Mouse (Mus musculus): ENCODE results near the gene Moap1. TPM values are rescaled to one million over a fixed set of nuclear protein-coding genes. Genes with fewer than 3 reads are reported as not detected.

The Moap1 gene
- polyA plus RNA-seq (2012; rRNA removed; ENCODE audit: low replicate concordance) = 0.66 TPM in 1 of 2 replicates, not detected in the other

GRCm38 (mm10) chr12:102743589-102744574 is at the start of gene Moap1, which contains the start of gene Tmem251:
Gene Moap1 (minus strand): TSS chr12:102743661.
Gene Tmem251 (plus strand): TSS chr12:102743762.

GRCm38 (mm10) chr12:102758403-102758756 is 14.9 kb upstream of the Moap1 start, which contains the start of gene Gm20604:
Gene Gm20604 (minus strand): TSS chr12:102758672.

DNA sequence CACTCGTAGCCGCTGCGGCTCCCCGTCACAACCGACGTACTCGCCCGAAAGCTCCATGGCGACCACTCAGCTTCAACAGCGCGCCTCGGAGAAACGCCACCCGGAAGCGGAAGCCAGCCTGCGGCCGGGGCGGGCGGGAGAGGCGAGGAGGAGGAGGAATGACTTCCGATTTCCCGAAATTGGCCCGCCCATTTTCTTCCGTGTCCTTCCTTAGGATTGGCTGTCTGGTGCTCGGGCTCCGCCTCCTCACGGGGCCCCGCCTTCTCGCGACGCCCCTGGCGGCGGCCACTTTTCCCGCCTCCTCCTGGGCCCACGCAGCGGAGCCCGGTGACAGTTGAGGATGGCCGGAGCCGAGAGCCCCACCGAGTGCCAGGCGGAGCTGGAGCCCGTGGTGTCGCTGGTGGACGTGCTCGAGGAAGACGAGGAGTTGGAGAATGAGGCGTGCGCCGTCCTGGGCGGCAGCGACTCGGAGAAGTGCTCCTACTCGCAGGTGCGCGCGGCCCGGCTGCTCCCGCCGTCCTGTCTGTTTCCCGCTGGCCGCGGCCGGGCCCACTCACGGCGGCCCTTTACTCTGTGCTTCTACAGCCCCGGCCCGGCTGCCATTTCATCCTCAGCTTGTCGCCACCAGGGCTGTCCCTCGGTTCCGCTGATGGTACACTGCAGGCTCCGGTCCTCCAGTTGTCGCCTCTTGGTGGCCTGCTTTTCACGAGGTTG is 14.4 kb upstream of the Moap1 start, which contains the start of the genes Gm28051, Gon7 and Ubr7:
Gene Gm28051, minus strand, starts transcription at position 77 of the 714 bp plus-strand sequence.
Gene Gon7, minus strand, starts transcription at position 115 of the 714 bp plus-strand sequence.
Gene Ubr7, plus strand, starts transcription at position 279 of the 714 bp plus-strand sequence.

DNA sequence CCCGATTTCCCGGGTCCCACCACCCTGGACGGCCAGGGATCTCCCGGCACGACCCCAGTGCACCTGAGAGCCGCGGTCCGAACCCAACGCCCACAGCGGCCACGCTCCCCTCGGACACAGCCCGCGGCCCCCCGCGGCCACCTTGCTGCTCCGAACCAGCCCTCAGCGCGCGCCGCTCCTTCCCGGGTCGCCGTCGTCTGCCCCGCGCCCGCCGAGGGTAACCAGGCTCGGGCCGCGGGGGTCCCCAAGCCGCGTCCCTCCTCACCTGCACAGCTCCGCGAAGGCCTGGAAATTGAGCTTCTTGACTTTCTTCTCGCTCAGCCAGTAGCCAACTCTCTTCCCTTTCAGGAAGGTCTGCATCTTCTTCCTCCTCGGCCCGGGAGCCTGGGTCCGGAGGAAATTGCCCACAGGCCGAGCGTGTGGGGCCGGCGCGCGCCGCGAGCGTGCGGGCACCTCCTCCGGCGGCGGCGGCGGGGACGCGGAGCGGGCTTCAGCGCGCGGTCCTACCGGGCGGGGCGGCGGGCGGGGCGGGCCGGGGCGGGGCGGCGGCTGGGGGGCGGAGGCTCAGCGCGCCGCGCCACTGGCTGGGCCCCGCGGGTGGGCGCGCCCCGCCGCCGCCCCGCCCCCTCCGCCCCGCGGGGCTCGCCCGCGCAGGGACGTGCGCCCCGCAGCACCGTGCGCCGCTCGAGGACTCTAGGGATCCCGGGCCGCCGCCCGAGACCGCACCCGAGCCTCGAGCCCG is 38.8 kb downstream of the Moap1 start, which contains the start of gene Itpk1:
Gene Itpk1, minus strand, starts transcription at position 474 of the 742 bp plus-strand sequence.

Other genes starting within 250 kb of the Moap1 start
- gene Chga, start 188.7 kb downstream of the Moap1 start, polyA plus RNA-seq (2012; rRNA removed; ENCODE audit: low replicate concordance) = 0.11 and 0.19 TPM in 2 replicates
- gene Itpk1, start 38.7 kb downstream of the Moap1 start, polyA plus RNA-seq (2012; rRNA removed; ENCODE audit: low replicate concordance) = 42.9 and 44.3 TPM in 2 replicates
- gene Tmem251, start 101 bp upstream of the Moap1 start, polyA plus RNA-seq (2012; rRNA removed; ENCODE audit: low replicate concordance) = 2.9 and 3.3 TPM in 2 replicates
- gene Gm28051, start 14.1 kb upstream of the Moap1 start, polyA plus RNA-seq (2012; rRNA removed; ENCODE audit: low replicate concordance) = not detected in 2 replicates
- gene Gon7, start 14.1 kb upstream of the Moap1 start, polyA plus RNA-seq (2012; rRNA removed; ENCODE audit: low replicate concordance) = 3.1 and 11.6 TPM in 2 replicates
- gene Ubr7, start 14.3 kb upstream of the Moap1 start, polyA plus RNA-seq (2012; rRNA removed; ENCODE audit: low replicate concordance) = 11.0 and 13.8 TPM in 2 replicates
- 1.2 and 2.4 TPM in 2 replicates for gene Gm20604, start 15.0 kb upstream of the Moap1 start, polyA plus RNA-seq (2012; rRNA removed; ENCODE audit: low replicate concordance)
- gene Btbd7, start 134.8 kb upstream of the Moap1 start, polyA plus RNA-seq (2012; rRNA removed; ENCODE audit: low replicate concordance) = 12.6 and 17.5 TPM in 2 replicates
- not detected in 2 replicates for gene Cox8c, start 155.7 kb upstream of the Moap1 start, polyA plus RNA-seq (2012; rRNA removed; ENCODE audit: low replicate concordance)
- gene Unc79, start 205.2 kb upstream of the Moap1 start, polyA plus RNA-seq (2012; rRNA removed; ENCODE audit: low replicate concordance) = 0.14 and 0.34 TPM in 2 replicates

All from mammary gland, adult 2 months (tissue).